Mouse (Mus musculus) retina, adult 2 months (tissue): Measurements from ENCODE around the gene Bahd1.

Experiments used
- DNase-seq: peaks from one replicate; pipeline ENCODE4 v3.0.0-alpha.2; 2012; ENCODE audit warnings: low read depth, low spot score

The Bahd1 gene

GRCm38 (mm10) chr2:118941341-118941740 is 41.2 kb downstream of the Bahd1 start:
- DNase-seq: no peak

- DNase-seq: no peak
These were observed 43.1 kb downstream of the Bahd1 start for GRCm38 (mm10) chr2:118943232-118943631.

DNA sequence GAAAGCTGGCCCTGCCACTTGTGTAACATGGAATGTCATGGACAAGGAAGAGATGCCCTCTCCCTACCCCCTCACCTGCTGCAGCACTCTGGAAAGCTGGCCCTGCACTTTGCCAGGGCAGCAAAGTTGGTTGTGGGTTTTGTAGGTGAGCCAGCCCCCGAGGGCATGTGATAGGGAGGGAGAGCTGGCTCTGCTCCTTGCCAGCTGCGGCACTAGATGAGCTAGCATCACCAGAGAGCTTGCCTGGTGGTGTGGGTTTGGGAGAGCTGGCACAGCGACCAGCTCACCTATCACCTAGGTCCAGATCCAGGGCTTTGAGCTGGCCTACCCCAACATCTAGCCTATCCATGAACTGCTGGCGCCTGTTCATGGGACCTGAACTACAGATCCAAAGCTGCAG is 48.6 kb downstream of the Bahd1 start:
- no peak for DNase-seq

- no peak for DNase-seq
These were observed 49.5 kb downstream of the Bahd1 start for GRCm38 (mm10) chr2:118949699-118950098.

GRCm38 (mm10) chr2:118956497-118956896 is 56.3 kb downstream of the Bahd1 start:
- no peak for DNase-seq

GRCm38 (mm10) chr2:118959644-118960043 is 59.5 kb downstream of the Bahd1 start:
- no peak for DNase-seq

- no peak for DNase-seq
These were observed 60.2 kb downstream of the Bahd1 start for GRCm38 (mm10) chr2:118960413-118960812.

DNA sequence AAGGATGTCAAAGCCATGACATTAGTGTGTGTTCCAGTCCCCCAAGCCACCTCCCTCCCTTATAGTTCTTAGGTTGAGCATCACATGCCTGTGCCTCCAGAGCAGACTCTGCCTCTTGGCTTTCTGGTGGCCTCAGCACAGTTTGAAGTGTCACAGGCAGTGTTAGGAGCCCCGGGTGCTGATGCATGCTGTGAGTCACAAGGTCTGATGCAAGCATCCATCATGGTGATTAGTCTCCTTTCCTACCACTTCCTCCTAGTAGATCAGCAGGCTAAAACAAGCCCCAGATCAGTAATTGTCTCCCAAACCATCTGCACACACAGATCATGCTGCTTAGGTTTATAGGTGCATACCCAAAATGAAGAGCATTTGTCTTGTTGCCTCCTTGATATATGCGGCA is 61.4 kb downstream of the Bahd1 start:
- no peak for DNase-seq

GRCm38 (mm10) chr2:118963007-118963675 is 63.0 kb downstream of the Bahd1 start:
- no peak for DNase-seq

- no peak for DNase-seq
These were observed 63.5 kb downstream of the Bahd1 start for GRCm38 (mm10) chr2:118963676-118964012.

DNA sequence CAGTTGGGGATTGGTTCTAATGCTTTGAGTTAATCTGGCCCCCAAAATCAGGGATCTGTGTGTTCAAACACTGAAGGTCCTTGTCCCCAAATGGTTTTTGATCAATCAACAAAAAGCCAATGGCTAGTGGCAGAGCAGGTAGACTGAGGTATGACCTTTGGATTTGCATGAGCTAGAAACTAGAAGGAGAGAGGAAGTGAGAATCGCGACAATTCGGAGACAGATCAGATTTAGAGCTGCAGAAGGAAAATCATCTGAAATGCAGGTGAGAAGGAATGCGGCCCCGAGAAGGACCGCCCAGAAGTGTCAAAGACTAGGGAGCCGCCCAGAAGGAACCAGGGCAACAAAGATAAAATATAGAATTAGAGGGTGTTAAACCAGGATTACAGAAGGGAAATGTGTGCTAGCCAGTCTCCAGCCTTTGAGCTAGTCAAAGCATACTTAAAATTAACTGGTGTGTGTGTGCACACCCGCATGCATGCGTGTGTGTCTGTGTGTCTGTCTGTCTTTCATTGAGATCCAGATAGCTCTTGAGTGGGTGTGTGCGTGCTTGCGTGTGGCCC is 69.5 kb downstream of the Bahd1 start:
- no peak for DNase-seq

DNA sequence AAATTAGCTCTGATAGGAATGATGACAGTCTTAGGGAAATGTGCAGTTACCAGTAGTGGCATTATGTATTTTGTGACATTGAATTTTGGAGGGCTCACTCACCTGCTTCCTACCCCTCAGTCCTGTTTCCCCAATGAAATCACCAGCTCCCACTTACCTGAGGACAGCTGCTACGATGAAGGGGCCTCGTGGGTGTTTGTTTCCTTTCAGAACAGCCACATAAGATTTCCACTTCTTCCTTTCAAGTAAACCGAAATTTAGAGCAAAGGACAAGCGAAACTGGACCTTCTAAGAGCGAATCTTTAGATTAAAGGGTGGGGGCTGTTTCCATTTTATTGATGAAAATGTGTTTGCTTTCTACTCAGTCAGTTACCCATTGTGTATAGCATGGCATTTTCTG is 71.9 kb downstream of the Bahd1 start:
- DNase-seq: no peak

GRCm38 (mm10) chr2:118972687-118973376 is 72.7 kb downstream of the Bahd1 start:
- peak; percentile 33 for DNase-seq
